Mouse (Mus musculus) midbrain, embryonic 12.5 days (tissue): ENCODE results near the gene Cntn1. TPM values are rescaled to one million over a fixed set of nuclear protein-coding genes. Genes with fewer than 3 reads are reported as not detected.

Experiments
- ATAC-seq: fragments of 200-750 bp; cut with Nextera tagmentation; 2 replicates; pipeline ENCODE4 v1.8.0; 2017; ENCODE audit warnings: low read depth, moderate TSS enrichment, moderate library complexity; ENCODE audit not compliant: low FRiP score
- H3K27ac ChIP-seq: fragments of 300-500 bp; sonication (generic); replicated peaks from 2 replicates; pipeline ENCODE4 v1.5.1; 2016; ENCODE audit warnings: mild to moderate bottlenecking
- H3K27me3 ChIP-seq: fragments of 300-500 bp; sonication (generic); 2 replicates; pipeline ENCODE4 v1.6.1; 2016; ENCODE audit warnings: mild to moderate bottlenecking
- H3K36me3 ChIP-seq: fragments of 300-500 bp; sonication (generic); 2 replicates; pipeline ENCODE4 v1.6.1; 2016
- H3K4me1 ChIP-seq: fragments of 300-500 bp; sonication (generic); 2 replicates; pipeline ENCODE4 v1.6.1; 2016
- H3K4me2 ChIP-seq: fragments of 300-500 bp; sonication (generic); replicated peaks from 2 replicates; pipeline ENCODE4 v1.6.1; 2016; ENCODE audit warnings: mild to moderate bottlenecking, moderate library complexity
- H3K4me3 ChIP-seq: fragments of 300-500 bp; sonication (generic); 2 replicates; pipeline ENCODE4 v1.5.1; 2016; ENCODE audit warnings: mild to moderate bottlenecking
- H3K9ac ChIP-seq: fragments of 300-500 bp; sonication (generic); replicated peaks from 2 replicates; pipeline ENCODE4 v1.6.1; 2016; ENCODE audit warnings: mild to moderate bottlenecking, moderate library complexity
- H3K9me3 ChIP-seq: fragments of 300-500 bp; sonication (generic); 2 replicates; pipeline ENCODE4 v1.6.1; 2016; ENCODE audit warnings: mild to moderate bottlenecking
- WGBS: fragments of 180-500 bp; shearing (Covaris S2); methylation state at CpG from one replicate; pipeline ENCODE4 v1.1.7; 2016; 5-methylcytosine and 5-hydroxymethylcytosine counted together
- polyA plus RNA-seq: library from polyadenylated mRNA; unstranded; fragments of >200 nt; fragmentation: Nextera tagmentation; extraction: Ambion mirVana; gene quantifications from 2 replicates; pipeline ENCODE4 v1.2.1, GENCODE M21; 2016

Gene Cntn1
- polyA plus RNA-seq, 1 experiment from 2014 or later = 6.2 TPM

- WGBS = 74% methylated on average over 3 of the region's 3 CpGs
Observed at GRCm38 (mm10) chr15:92079416-92079815, 28.5 kb downstream of the Cntn1 start.

DNA sequence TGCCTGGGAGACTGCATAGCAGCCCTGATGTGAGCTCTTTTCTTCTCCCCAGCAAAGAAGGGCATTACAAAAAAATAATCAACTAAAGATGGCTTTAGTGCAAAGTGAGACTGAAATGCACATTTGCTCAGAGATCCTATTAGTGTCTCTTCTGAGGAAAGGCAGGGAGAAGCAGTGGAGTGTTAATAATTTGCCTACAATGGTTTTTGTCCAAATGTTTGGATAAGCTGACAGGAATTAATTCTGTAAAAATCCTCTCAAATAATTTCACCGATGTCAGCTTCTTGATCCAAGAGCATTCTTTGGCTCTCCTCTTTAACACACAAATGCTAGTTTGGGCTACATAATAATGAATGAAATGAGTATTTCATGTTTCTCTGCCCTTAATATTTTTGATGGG, 34.9 kb downstream of the Cntn1 start:
- Histone ChIP-seq H3K4me2 (no peak overlapping the region), H3K4me1 (peaks cover 18% of the 10 kb centered on the region), H3K36me3 (no peaks in the 10 kb centered on the region), H3K9me3 (no peaks in the 10 kb centered on the region), H3K9ac (no peak overlapping the region), H3K4me3 (no peak overlapping the region), H3K27me3 (no peaks in the 10 kb centered on the region), H3K27ac (0 out of 2 replicates have a peak overlapping the region, but pooled peaks have one; percentile 17)
- 19% methylated on average over 1 of the region's 1 CpGs for WGBS
- no peak for ATAC-seq

More at GRCm38 (mm10) chr15:92079416-92079815, 28.5 kb downstream of the Cntn1 start:
- ATAC-seq = no peak
- Histone ChIP-seq H3K27ac (no peak overlapping the region), H3K4me1 (no peaks in the 10 kb centered on the region), H3K9ac (no peak overlapping the region), H3K36me3 (no peaks in the 10 kb centered on the region), H3K9me3 (no peaks in the 10 kb centered on the region), H3K27me3 (no peaks in the 10 kb centered on the region), H3K4me2 (no peak overlapping the region), H3K4me3 (no peak overlapping the region)

DNA sequence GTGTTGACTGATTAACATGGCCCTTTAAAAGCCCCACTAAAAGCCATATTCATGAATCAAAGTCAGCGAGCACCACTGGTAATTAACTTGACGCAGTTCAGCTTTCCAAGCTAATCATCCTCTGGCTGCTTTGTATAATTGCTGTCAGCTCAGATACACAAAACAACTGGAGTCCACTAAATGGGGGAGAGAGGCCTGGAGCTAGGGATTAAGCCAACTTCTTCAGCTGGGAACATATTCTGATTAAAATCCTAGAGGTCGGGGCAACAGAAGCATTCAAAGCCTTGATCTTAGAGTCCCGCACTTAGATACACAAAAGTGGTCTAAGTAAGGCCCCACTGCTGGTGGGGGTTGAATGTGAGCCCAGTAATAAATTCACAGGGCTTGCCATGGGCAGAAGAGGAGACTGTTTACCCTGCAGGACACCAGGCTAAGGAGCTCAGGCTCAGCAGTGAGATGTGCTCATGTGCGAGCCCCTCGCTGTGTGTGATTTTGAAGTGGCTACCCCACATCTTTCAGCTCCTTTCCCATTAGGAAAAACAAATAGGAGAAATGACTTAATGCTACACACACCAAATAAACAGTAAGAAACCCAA, 36.8 kb downstream of the Cntn1 start:
- H3K9ac ChIP-seq = no peak overlapping the region
- H3K4me3 ChIP-seq = no peak overlapping the region
- H3K9me3 ChIP-seq = no peaks in the 10 kb centered on the region
- H3K4me1 ChIP-seq = peaks cover 18% of the 10 kb centered on the region
- no peaks in the 10 kb centered on the region for H3K27me3 ChIP-seq
- 14% methylated on average over 6 of the region's 6 CpGs for WGBS
- no peaks in the 10 kb centered on the region for H3K36me3 ChIP-seq
- H3K4me2 ChIP-seq = no peak overlapping the region
- peak; percentile 78 for ATAC-seq
- no peak overlapping the region for H3K27ac ChIP-seq

GRCm38 (mm10) chr15:92090787-92091186, 39.8 kb downstream of the Cntn1 start:
- ATAC-seq = no peak
- Histone ChIP-seq H3K4me1 (peaks cover 15% of the 10 kb centered on the region), H3K4me2 (no peak overlapping the region), H3K9me3 (no peaks in the 10 kb centered on the region), H3K27ac (no peak overlapping the region), H3K4me3 (no peak overlapping the region), H3K9ac (no peak overlapping the region), H3K27me3 (no peaks in the 10 kb centered on the region), H3K36me3 (no peaks in the 10 kb centered on the region)
- 89% methylated on average over 6 of the region's 6 CpGs for WGBS

DNA sequence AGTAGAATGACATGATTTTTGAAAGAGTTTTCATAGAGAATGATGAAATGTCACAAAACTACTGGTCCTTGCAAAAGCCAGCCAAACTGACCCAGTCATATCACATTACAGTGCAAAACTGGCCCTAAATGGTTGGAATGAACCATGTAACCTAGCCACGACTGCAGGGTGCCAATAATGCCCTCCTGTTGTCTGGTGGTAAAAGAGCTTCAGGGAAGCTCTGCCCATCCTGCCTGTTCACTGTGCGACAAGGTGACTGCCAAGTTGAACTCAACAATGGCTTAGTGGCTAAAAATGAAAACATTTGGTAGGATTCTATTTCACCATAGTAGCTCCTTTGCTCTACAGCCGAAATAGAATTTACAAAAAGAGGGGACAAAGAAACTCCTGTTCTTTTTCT, 41.1 kb downstream of the Cntn1 start:
- Histone ChIP-seq H3K9ac (no peak overlapping the region), H3K4me2 (no peak overlapping the region), H3K27me3 (no peaks in the 10 kb centered on the region), H3K4me3 (no peak overlapping the region), H3K4me1 (peaks cover 10% of the 10 kb centered on the region), H3K9me3 (no peaks in the 10 kb centered on the region), H3K36me3 (no peaks in the 10 kb centered on the region), H3K27ac (no peak overlapping the region)
- 76% methylated on average over 3 of the region's 3 CpGs for WGBS
- no peak for ATAC-seq

DNA sequence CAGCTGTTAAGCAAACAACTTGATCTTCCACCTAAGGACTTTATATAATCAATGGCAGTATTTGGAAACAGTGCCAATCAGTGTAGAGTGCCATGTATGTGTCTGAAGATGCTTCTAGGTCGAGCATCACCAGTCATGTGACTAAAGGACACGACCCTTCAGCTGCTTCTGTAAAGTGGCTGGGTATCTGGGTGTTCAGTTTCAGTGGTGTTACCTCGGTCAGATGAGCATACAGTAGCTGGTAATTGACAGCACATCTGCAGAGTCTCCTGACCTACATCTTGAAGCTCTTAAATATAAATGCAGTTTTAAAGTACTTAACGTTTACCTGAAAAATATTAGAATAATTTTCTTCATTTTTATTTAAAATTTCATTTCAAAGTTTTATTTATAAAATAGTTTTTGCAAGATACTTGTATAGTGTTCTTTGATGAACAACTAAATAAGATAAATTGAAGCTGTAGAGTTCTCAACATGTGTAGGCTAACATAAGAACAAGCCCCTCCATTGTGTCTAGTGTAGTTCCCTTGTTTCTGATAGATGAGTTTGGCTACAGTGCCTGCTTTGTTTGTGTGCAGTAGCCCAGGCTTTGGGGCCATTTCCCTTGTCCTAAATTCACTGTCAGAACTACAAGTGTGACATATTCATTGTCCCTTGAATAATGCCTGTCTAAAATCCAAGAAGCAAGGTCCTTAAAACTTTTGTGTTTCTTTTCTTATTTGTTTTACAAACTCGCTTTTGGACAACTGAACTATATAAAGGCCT, 48.6 kb downstream of the Cntn1 start:
- ATAC-seq = no peak
- Histone ChIP-seq H3K27ac (no peak overlapping the region), H3K9me3 (no peaks in the 10 kb centered on the region), H3K4me1 (no peaks in the 10 kb centered on the region), H3K4me2 (no peak overlapping the region), H3K27me3 (no peaks in the 10 kb centered on the region), H3K36me3 (no peaks in the 10 kb centered on the region), H3K9ac (no peak overlapping the region), H3K4me3 (no peak overlapping the region)
- WGBS = 70% methylated on average over 5 of the region's 5 CpGs

DNA sequence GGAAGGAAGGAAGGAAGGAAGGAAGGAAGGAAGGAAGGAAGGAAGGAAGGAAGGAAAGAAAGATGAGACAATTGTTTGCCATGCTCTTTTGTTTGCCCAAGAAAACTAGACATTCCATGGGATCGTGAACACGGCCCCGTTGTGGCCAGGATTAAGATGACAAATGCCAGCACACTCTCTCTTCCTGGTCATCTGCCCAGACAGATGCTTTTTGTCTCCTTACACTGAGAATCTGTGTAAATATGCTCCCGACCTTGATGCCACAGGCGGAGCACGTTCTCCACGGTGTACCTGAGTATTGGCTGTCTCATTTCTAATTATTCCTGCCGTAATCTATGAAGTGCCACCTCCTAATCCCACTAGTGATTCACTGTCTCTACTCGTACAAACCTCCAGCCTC, 51.0 kb downstream of the Cntn1 start:
- Histone ChIP-seq H3K4me2 (no peak overlapping the region), H3K9me3 (no peaks in the 10 kb centered on the region), H3K4me1 (no peaks in the 10 kb centered on the region), H3K4me3 (no peak overlapping the region), H3K36me3 (no peaks in the 10 kb centered on the region), H3K27me3 (no peaks in the 10 kb centered on the region), H3K27ac (no peak overlapping the region), H3K9ac (no peak overlapping the region)
- 72% methylated on average over 9 of the region's 9 CpGs for WGBS
- no peak for ATAC-seq

DNA sequence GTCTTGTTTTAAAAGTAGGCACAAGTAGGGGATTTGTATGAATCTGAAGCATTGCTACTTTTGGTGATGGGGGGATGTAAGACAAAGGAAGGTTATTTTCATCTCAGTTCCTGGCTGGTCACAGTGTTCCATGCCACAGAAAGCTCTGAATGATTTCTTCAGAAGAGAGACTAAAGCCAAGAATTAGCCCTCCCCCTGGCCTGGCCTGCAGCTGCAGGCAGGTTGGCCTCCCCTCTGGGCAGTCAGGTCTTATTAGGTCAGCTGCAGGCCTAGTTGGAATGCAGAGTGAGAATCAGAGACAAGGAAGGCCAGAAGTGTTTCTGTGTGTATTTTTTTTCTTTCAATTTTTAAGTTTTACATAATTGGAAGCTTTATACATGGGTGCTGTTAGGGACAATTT, 61.5 kb downstream of the Cntn1 start:
- ATAC-seq = no peak
- no peaks in the 10 kb centered on the region for H3K9me3 ChIP-seq
- H3K4me1 ChIP-seq = no peaks in the 10 kb centered on the region
- no peaks in the 10 kb centered on the region for H3K27me3 ChIP-seq
- no peak overlapping the region for H3K27ac ChIP-seq
- no peak overlapping the region for H3K4me3 ChIP-seq
- no peaks in the 10 kb centered on the region for H3K36me3 ChIP-seq
- H3K9ac ChIP-seq = no peak overlapping the region
- H3K4me2 ChIP-seq = no peak overlapping the region

- Histone ChIP-seq H3K4me3 (no peak overlapping the region), H3K27me3 (no peaks in the 10 kb centered on the region), H3K4me2 (no peak overlapping the region), H3K4me1 (no peaks in the 10 kb centered on the region), H3K9me3 (no peaks in the 10 kb centered on the region), H3K9ac (no peak overlapping the region), H3K27ac (no peak overlapping the region), H3K36me3 (no peaks in the 10 kb centered on the region)
- no peak for ATAC-seq
- WGBS = 75% methylated on average over 3 of the region's 3 CpGs
Observed at GRCm38 (mm10) chr15:92132936-92133335, 82.0 kb downstream of the Cntn1 start.

DNA sequence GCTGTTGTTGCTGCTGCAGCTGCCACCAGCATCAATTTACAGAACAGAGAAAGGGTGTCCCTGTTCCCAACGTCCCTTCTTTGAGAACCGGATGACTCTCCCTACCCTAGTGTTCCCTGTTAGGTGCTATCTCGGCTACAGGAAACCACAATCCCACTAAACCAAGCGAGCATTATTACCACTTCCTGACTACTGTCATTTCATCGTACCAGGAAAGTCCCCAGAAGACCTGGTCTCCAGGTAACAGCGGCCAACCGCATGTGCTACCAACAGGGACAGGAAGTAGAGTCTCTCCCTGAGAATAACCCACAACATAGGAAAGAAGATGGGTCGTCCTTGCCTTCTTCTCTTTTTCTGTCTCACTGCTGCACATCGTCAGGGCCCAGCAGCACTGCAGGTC, 83.3 kb downstream of the Cntn1 start:
- H3K4me3 ChIP-seq = no peak overlapping the region
- 88% methylated on average over 9 of the region's 9 CpGs for WGBS
- H3K27ac ChIP-seq = no peak overlapping the region
- H3K4me2 ChIP-seq = no peak overlapping the region
- no peaks in the 10 kb centered on the region for H3K9me3 ChIP-seq
- ATAC-seq = no peak
- H3K27me3 ChIP-seq = no peaks in the 10 kb centered on the region
- no peaks in the 10 kb centered on the region for H3K36me3 ChIP-seq
- H3K4me1 ChIP-seq = no peaks in the 10 kb centered on the region
- H3K9ac ChIP-seq = no peak overlapping the region

- 86% methylated on average over 6 of the region's 6 CpGs for WGBS
- Histone ChIP-seq H3K27me3 (no peaks in the 10 kb centered on the region), H3K4me3 (no peak overlapping the region), H3K9me3 (no peaks in the 10 kb centered on the region), H3K27ac (no peak overlapping the region), H3K9ac (no peak overlapping the region), H3K4me2 (no peak overlapping the region), H3K4me1 (no peaks in the 10 kb centered on the region), H3K36me3 (no peaks in the 10 kb centered on the region)
- ATAC-seq = no peak
Observed at GRCm38 (mm10) chr15:92137026-92137425, 86.1 kb downstream of the Cntn1 start.

DNA sequence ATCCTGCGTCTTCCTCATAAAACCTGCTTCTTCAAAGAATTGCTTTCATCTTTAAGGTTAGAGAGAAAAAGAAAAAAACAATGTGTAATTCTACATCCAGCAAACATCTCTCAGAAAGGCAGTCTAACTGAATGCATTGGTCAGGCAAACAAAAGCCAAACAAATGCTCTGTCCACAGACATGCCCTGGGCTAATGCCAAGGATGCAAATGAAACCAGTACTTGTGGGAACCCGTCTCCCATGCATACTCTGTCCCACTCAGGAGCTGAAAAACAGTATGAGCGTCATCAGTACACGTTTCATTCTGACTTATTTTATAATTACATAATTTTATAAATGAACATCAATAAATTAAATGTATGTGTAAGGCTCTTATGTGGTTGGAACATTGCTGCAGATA, 91.0 kb downstream of the Cntn1 start:
- no peaks in the 10 kb centered on the region for H3K4me1 ChIP-seq
- no peak overlapping the region for H3K27ac ChIP-seq
- no peak overlapping the region for H3K4me2 ChIP-seq
- 75% methylated on average over 4 of the region's 4 CpGs for WGBS
- H3K9ac ChIP-seq = no peak overlapping the region
- no peak for ATAC-seq
- H3K4me3 ChIP-seq = no peak overlapping the region
- H3K27me3 ChIP-seq = no peaks in the 10 kb centered on the region
- H3K36me3 ChIP-seq = no peaks in the 10 kb centered on the region
- no peaks in the 10 kb centered on the region for H3K9me3 ChIP-seq

DNA sequence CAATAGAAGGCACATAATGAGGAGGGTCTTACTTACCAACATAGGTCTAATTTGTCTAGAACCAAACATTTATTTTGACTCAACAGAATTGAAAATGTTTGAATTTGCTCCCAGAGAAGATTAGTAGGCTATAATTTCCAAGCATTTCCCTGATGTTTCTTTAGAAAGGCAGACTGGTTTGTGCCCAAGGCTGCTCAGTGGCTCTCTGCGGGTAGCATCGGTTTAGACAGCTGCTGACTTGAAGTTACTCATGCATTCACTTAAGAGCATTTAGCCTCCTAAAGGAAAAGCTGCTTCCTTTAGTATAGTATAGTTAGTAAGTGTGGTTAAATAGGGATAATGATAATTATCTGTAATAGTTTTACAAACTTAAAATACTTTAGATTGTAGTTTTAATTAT, 104.0 kb downstream of the Cntn1 start:
- Histone ChIP-seq H3K4me1 (no peaks in the 10 kb centered on the region), H3K4me2 (no peak overlapping the region), H3K9ac (no peak overlapping the region), H3K36me3 (no peaks in the 10 kb centered on the region), H3K27me3 (no peaks in the 10 kb centered on the region), H3K4me3 (no peak overlapping the region), H3K9me3 (no peaks in the 10 kb centered on the region), H3K27ac (no peak overlapping the region)
- WGBS = 33% methylated on average over 2 of the region's 2 CpGs
- no peak for ATAC-seq
